Mouse (Mus musculus): ENCODE data around the gene Bach2. TPM values are rescaled to one million over a fixed set of nuclear protein-coding genes. Genes with fewer than 3 reads are reported as not detected.

Gene Bach2
- polyA plus RNA-seq, 1 experiment from 2014 or later = 19.1 TPM

GRCm38 (mm10) chr4:32520628-32521360, 282.2 kb downstream of the Bach2 start:
- Histone ChIP-seq H3K9ac (ENCODE audit: low read depth, low read length) (no peak overlapping the region), H3K27ac (ENCODE audit: low read depth, low read length) (no peak overlapping the region), H3K4me1 (ENCODE audit: control insufficient read depth, insufficient read depth, low read depth, low read length) (peaks cover 3% of the 10 kb centered on the region; the same call in 1 of the 2 replicates), H3K9me3 (ENCODE audit: control insufficient read depth, low read length) (no peaks in the 10 kb centered on the region), H3K4me3 (ENCODE audit: low read length) (no peak overlapping the region), H3K4me2 (ENCODE audit: low read length) (no peak overlapping the region), H3K36me3 (ENCODE audit: control insufficient read depth, insufficient read depth, low read length) (no peaks in the 10 kb centered on the region), H3K27me3 (replicated peaks; ENCODE audit: control insufficient read depth, insufficient read depth, low read length) (no peaks in the 10 kb centered on the region)
- ATAC-seq = no peak
- 39% methylated on average over 18 of the region's 18 CpGs for WGBS

- peaks cover 3% of the 10 kb centered on the region for H3K4me1 ChIP-seq (ENCODE audit: control insufficient read depth, insufficient read depth, low read depth, low read length)
- no peak overlapping the region for H3K27ac ChIP-seq (ENCODE audit: low read depth, low read length)
- no peaks in the 10 kb centered on the region for H3K9me3 ChIP-seq (ENCODE audit: control insufficient read depth, low read length)
- H3K4me3 ChIP-seq (ENCODE audit: low read length) = no peak overlapping the region
- 61% methylated on average over 6 of the region's 6 CpGs for WGBS
- H3K9ac ChIP-seq (ENCODE audit: low read depth, low read length) = no peak overlapping the region
- no peak overlapping the region for H3K4me2 ChIP-seq (ENCODE audit: low read length)
- ATAC-seq = no peak
- no peaks in the 10 kb centered on the region for H3K27me3 ChIP-seq (replicated peaks; ENCODE audit: control insufficient read depth, insufficient read depth, low read length)
- no peaks in the 10 kb centered on the region for H3K36me3 ChIP-seq (ENCODE audit: control insufficient read depth, insufficient read depth, low read length)
These were observed 282.7 kb downstream of the Bach2 start for GRCm38 (mm10) chr4:32521361-32521740.

- Histone ChIP-seq H3K4me2 (ENCODE audit: low read length) (no peak overlapping the region), H3K9ac (ENCODE audit: low read depth, low read length) (no peak overlapping the region), H3K36me3 (ENCODE audit: control insufficient read depth, insufficient read depth, low read length) (no peaks in the 10 kb centered on the region), H3K27ac (ENCODE audit: low read depth, low read length) (no peak overlapping the region), H3K27me3 (replicated peaks; ENCODE audit: control insufficient read depth, insufficient read depth, low read length) (no peaks in the 10 kb centered on the region), H3K9me3 (ENCODE audit: control insufficient read depth, low read length) (no peaks in the 10 kb centered on the region), H3K4me1 (ENCODE audit: control insufficient read depth, insufficient read depth, low read depth, low read length) (peaks cover 8% of the 10 kb centered on the region), H3K4me3 (ENCODE audit: low read length) (no peak overlapping the region)
- no peak for ATAC-seq
- 42% methylated on average over 2 of the region's 2 CpGs for WGBS
These were observed 283.4 kb downstream of the Bach2 start for GRCm38 (mm10) chr4:32522013-32522412.

- H3K36me3 ChIP-seq (ENCODE audit: control insufficient read depth, insufficient read depth, low read length) = no peaks in the 10 kb centered on the region
- H3K27ac ChIP-seq (ENCODE audit: low read depth, low read length) = no peak overlapping the region
- no peaks in the 10 kb centered on the region for H3K9me3 ChIP-seq (ENCODE audit: control insufficient read depth, low read length)
- no peaks in the 10 kb centered on the region for H3K27me3 ChIP-seq (replicated peaks; ENCODE audit: control insufficient read depth, insufficient read depth, low read length)
- no peak overlapping the region for H3K4me3 ChIP-seq (ENCODE audit: low read length)
- ATAC-seq = no peak
- no peak overlapping the region for H3K4me2 ChIP-seq (ENCODE audit: low read length)
- 49% methylated on average over 2 of the region's 2 CpGs for WGBS
- H3K9ac ChIP-seq (ENCODE audit: low read depth, low read length) = no peak overlapping the region
- H3K4me1 ChIP-seq (ENCODE audit: control insufficient read depth, insufficient read depth, low read depth, low read length) = peaks cover 10% of the 10 kb centered on the region
These were observed 285.7 kb downstream of the Bach2 start for GRCm38 (mm10) chr4:32524282-32524681.

DNA sequence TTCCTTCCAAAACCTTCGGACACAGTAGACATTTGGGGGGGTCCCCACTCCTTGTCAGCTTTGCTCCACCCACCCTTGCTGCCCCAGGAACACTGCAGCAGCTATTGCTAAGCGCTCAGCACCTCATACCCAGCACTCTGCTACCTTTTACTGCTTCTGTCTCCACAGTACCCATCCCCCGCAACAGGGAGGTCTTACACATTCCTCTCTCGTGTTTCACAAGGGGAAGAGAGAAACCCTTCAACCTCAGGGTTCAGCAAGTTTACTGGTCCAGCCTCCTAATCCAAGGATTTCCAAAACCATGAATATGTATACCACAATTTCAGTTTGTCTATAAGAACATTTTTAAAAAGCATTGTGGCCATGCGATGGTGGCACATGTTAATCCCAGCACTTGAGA, 286.4 kb downstream of the Bach2 start:
- Histone ChIP-seq H3K27me3 (replicated peaks; ENCODE audit: control insufficient read depth, insufficient read depth, low read length) (no peaks in the 10 kb centered on the region), H3K4me1 (ENCODE audit: control insufficient read depth, insufficient read depth, low read depth, low read length) (peaks cover 17% of the 10 kb centered on the region), H3K27ac (ENCODE audit: low read depth, low read length) (no peak overlapping the region), H3K9me3 (ENCODE audit: control insufficient read depth, low read length) (no peaks in the 10 kb centered on the region), H3K36me3 (ENCODE audit: control insufficient read depth, insufficient read depth, low read length) (no peaks in the 10 kb centered on the region), H3K4me2 (ENCODE audit: low read length) (no peak overlapping the region), H3K4me3 (ENCODE audit: low read length) (no peak overlapping the region), H3K9ac (ENCODE audit: low read depth, low read length) (no peak overlapping the region)
- 81% methylated on average over 5 of the region's 5 CpGs for WGBS
- no peak for ATAC-seq

GRCm38 (mm10) chr4:32526228-32526836, 287.7 kb downstream of the Bach2 start:
- H3K4me3 ChIP-seq (ENCODE audit: low read length) = no peak overlapping the region
- H3K4me2 ChIP-seq (ENCODE audit: low read length) = no peak overlapping the region
- H3K9me3 ChIP-seq (ENCODE audit: control insufficient read depth, low read length) = no peaks in the 10 kb centered on the region
- H3K9ac ChIP-seq (ENCODE audit: low read depth, low read length) = no peak overlapping the region
- no peak for ATAC-seq
- 64% methylated on average over 9 of the region's 9 CpGs for WGBS
- H3K36me3 ChIP-seq (ENCODE audit: control insufficient read depth, insufficient read depth, low read length) = no peaks in the 10 kb centered on the region
- no peaks in the 10 kb centered on the region for H3K27me3 ChIP-seq (replicated peaks; ENCODE audit: control insufficient read depth, insufficient read depth, low read length)
- H3K4me1 ChIP-seq (ENCODE audit: control insufficient read depth, insufficient read depth, low read depth, low read length) = peaks cover 27% of the 10 kb centered on the region
- no peak overlapping the region for H3K27ac ChIP-seq (ENCODE audit: low read depth, low read length)

DNA sequence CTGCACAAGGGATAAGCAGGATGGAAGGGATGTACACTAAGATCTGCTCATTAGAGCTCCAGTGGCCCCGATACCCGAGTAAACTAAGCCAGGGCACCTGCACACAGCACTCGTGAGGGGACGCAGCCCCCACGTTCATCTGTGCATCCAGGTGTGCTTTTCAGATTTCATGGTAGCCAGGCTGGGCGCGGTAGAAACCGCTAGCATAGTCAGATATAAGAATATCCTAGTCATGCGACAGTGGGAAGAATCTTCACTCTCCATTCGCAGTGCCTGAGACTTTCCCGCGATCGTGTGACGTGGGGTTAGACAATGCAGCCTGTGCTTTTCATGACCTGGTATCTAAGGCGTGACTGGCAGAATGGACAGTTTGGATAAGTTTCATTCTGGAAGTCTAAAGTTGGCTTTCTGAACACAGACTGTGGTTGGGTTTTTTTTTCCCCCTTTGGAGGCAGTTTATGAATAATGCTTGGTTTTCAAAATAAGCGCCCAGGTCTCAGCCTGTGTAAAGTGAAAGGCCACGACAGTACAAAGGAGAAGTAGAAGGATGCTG, 290.9 kb downstream of the Bach2 start:
- ATAC-seq = no peak
- Histone ChIP-seq H3K9me3 (ENCODE audit: control insufficient read depth, low read length) (no peaks in the 10 kb centered on the region), H3K27ac (ENCODE audit: low read depth, low read length) (peak overlapping the region; percentile 72), H3K4me3 (ENCODE audit: low read length) (no peak overlapping the region), H3K4me2 (ENCODE audit: low read length) (no peak overlapping the region), H3K27me3 (replicated peaks; ENCODE audit: control insufficient read depth, insufficient read depth, low read length) (no peaks in the 10 kb centered on the region), H3K9ac (ENCODE audit: low read depth, low read length) (0 out of 2 replicates have a peak overlapping the region, but pooled peaks have one; percentile 11), H3K4me1 (ENCODE audit: control insufficient read depth, insufficient read depth, low read depth, low read length) (peaks cover 48% of the 10 kb centered on the region), H3K36me3 (ENCODE audit: control insufficient read depth, insufficient read depth, low read length) (no peaks in the 10 kb centered on the region)
- WGBS = 57% methylated on average over 17 of the region's 17 CpGs

DNA sequence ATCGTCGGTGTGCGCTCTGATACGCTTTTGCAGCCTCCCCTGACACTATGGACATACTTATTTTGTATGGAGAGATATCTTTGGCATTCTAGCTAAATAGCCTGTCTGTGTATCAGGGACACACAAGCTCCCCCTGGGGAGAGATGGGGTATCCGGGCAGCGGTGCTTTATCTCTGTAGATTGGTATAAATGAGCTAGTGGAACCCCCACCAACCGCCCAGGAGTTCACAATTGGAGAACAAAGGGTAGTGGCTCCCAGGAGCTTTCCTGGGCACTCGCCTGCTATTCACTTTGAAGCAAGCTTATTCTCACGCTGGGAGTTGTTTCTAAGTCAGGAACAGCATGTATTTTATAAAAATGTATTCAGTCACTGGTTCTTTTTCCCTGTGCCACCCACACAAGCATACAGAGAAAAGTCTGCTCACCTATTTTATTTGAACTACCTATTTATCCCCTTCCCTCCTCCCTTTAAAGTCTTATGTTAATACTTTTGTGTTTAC, 291.9 kb downstream of the Bach2 start:
- H3K4me2 ChIP-seq (ENCODE audit: low read length) = peak overlapping the region; percentile 58
- H3K4me3 ChIP-seq (ENCODE audit: low read length) = peak overlapping the region; percentile 28
- peaks cover 48% of the 10 kb centered on the region for H3K4me1 ChIP-seq (ENCODE audit: control insufficient read depth, insufficient read depth, low read depth, low read length)
- H3K36me3 ChIP-seq (ENCODE audit: control insufficient read depth, insufficient read depth, low read length) = no peaks in the 10 kb centered on the region
- H3K9me3 ChIP-seq (ENCODE audit: control insufficient read depth, low read length) = no peaks in the 10 kb centered on the region
- WGBS = 13% methylated on average over 9 of the region's 9 CpGs
- no peaks in the 10 kb centered on the region for H3K27me3 ChIP-seq (replicated peaks; ENCODE audit: control insufficient read depth, insufficient read depth, low read length)
- ATAC-seq = no peak
- H3K27ac ChIP-seq (ENCODE audit: low read depth, low read length) = peak overlapping the region; percentile 85
- H3K9ac ChIP-seq (ENCODE audit: low read depth, low read length) = peak overlapping the region; percentile 62
